ENCODE assay signal across 8 mouse cellular contexts in the genomic region with DNA sequence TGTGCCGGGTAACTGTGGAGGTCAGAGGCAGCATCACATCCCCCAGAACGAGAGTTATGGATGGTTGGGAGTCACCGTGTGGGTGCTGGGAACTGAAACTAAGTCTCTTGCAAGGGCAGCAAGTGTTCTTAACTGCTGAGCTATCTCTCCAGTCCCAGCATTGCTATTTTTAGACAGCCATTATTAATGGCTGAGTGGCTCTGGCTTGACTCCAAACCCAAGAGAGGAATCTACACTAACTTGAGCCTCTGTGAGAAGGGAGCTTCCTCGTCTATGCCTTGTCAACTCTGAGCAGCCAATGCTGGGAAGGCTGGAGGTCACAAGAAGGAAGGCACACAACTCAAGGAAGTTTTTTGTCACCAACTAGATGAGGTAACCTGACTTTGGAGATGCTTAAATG. TPM values are rescaled to one million over a fixed set of nuclear protein-coding genes. Genes with fewer than 3 reads are reported as not detected.
DNase-seq lines count a peak whose midpoint lies in the region; ATAC-seq and TF ChIP-seq lines count a peak whose summit lies in the region.

No protein-coding gene starts in this region.

- no peak for TF ChIP-seq EP300 in heart, postnatal 0 days (IDR thresholded peaks at IDR 0.05; ENCODE audit: low read depth)

- no peak for ATAC-seq in forebrain, embryonic 14.5 days
- peak; percentile 87 for ATAC-seq in Patski
- peak; percentile 70 for ATAC-seq in heart, postnatal 0 days (ENCODE audit: insufficient read depth, low read depth)
- peak; percentile 73 for ATAC-seq in lung, embryonic 16.5 days (ENCODE audit: low read depth)
- ATAC-seq in megakaryocyte, adult 5-6 weeks (ENCODE audit: poor library complexity, severe bottlenecking) = no peak

- TF ChIP-seq CTCF in Patski (IDR thresholded peaks at IDR 0.05) = no peak
- TF ChIP-seq CTCF in heart, postnatal 0 days (IDR thresholded peaks at IDR 0.05; ENCODE audit: low read depth) = no peak

- H3K4me1 ChIP-seq in forebrain, embryonic 14.5 days (ENCODE audit: control insufficient read depth, insufficient read depth, low read length) = no peaks in the 10 kb centered on the region
- no peaks in the 10 kb centered on the region for H3K4me1 ChIP-seq in forebrain, embryonic 10.5 days
- H3K4me1 ChIP-seq in heart, postnatal 0 days (ENCODE audit: control insufficient read depth, insufficient read depth) = peaks cover 17% of the 10 kb centered on the region
- peaks cover 5% of the 10 kb centered on the region; the same call in 1 of the 2 replicates for H3K4me1 ChIP-seq in lung, embryonic 16.5 days (replicated peaks; ENCODE audit: control insufficient read depth, insufficient read depth, low read length)

- no peak overlapping the region for H3K9ac ChIP-seq in forebrain, embryonic 14.5 days (ENCODE audit: low read length)
- H3K9ac ChIP-seq in heart, postnatal 0 days (replicated peaks; ENCODE audit: low read depth, low read length) = no peak overlapping the region
- H3K9ac ChIP-seq in lung, embryonic 16.5 days (ENCODE audit: low read length) = no peak overlapping the region

- DNase-seq in forebrain, embryonic 14.5 days (ENCODE audit: low spot score) = peak; percentile 41
- no peak for DNase-seq in forebrain, embryonic 10.5 days (ENCODE audit: extremely low spot score, low spot score)
- DNase-seq in Patski (ENCODE audit: low read depth, low spot score) = peak; percentile 67
- DNase-seq in heart, postnatal 0 days (ENCODE audit: low spot score) = peak; percentile 74
- no peak for DNase-seq in right cerebral cortex, postnatal 14 days
- DNase-seq in frontal cortex, postnatal 14 days (ENCODE audit: low spot score in 2 of 2) = no peak

- POLR2A ChIA-PET in Patski (lab: Charles Lee) = no interaction called here

- H3K27me3 ChIP-seq in forebrain, embryonic 14.5 days (replicated peaks; ENCODE audit: control insufficient read depth, insufficient read depth, low read length) = no peaks in the 10 kb centered on the region
- H3K27me3 ChIP-seq in forebrain, embryonic 10.5 days (ENCODE audit: poor library complexity, severe bottlenecking) = no peaks in the 10 kb centered on the region
- no peaks in the 10 kb centered on the region for H3K27me3 ChIP-seq in Patski
- no peaks in the 10 kb centered on the region for H3K27me3 ChIP-seq in heart, postnatal 0 days (ENCODE audit: control insufficient read depth, insufficient read depth, low read length)
- H3K27me3 ChIP-seq in lung, embryonic 16.5 days (ENCODE audit: control insufficient read depth, insufficient read depth, low read depth, low read length) = no peaks in the 10 kb centered on the region

- no peak overlapping the region for H3K4me2 ChIP-seq in forebrain, embryonic 14.5 days (ENCODE audit: low read length)
- peak overlapping the region; percentile 11; the same call in 1 of the 2 replicates for H3K4me2 ChIP-seq in heart, postnatal 0 days (ENCODE audit: low read depth, low read length)
- no peak overlapping the region for H3K4me2 ChIP-seq in lung, embryonic 16.5 days (ENCODE audit: low read depth, low read length)

- H3K36me3 ChIP-seq in forebrain, embryonic 14.5 days (ENCODE audit: control insufficient read depth, insufficient read depth, low read length) = no peaks in the 10 kb centered on the region
- no peaks in the 10 kb centered on the region for H3K36me3 ChIP-seq in forebrain, embryonic 10.5 days (replicated peaks)
- no peaks in the 10 kb centered on the region for H3K36me3 ChIP-seq in heart, postnatal 0 days (replicated peaks; ENCODE audit: control insufficient read depth, insufficient read depth, low read length)
- H3K36me3 ChIP-seq in lung, embryonic 16.5 days (ENCODE audit: control insufficient read depth, insufficient read depth, low read length) = no peaks in the 10 kb centered on the region

- H3K27ac ChIP-seq in forebrain, embryonic 14.5 days (ENCODE audit: low read depth, low read length) = no peak overlapping the region
- no peak overlapping the region for H3K27ac ChIP-seq in forebrain, embryonic 10.5 days
- H3K27ac ChIP-seq in heart, postnatal 0 days (ENCODE audit: low read depth) = peak overlapping the region; percentile 35; the same call in 1 of the 2 replicates
- H3K27ac ChIP-seq in lung, embryonic 16.5 days (ENCODE audit: low read length) = no peak overlapping the region

- H3K4me3 ChIP-seq in forebrain, embryonic 14.5 days (ENCODE audit: low read depth, low read length) = no peak overlapping the region
- no peak overlapping the region for H3K4me3 ChIP-seq in forebrain, embryonic 10.5 days
- no peak overlapping the region for H3K4me3 ChIP-seq in heart, postnatal 0 days (ENCODE audit: low read depth, low read length)
- no peak overlapping the region for H3K4me3 ChIP-seq in lung, embryonic 16.5 days (ENCODE audit: low read length)

- in situ Hi-C loops in Patski (cut with MboI; ENCODE audit: low pct_unique_long_range_greater_than_20kb) = no loop called here

- 77% methylated on average over 4 of the region's 4 CpGs for WGBS in forebrain, embryonic 14.5 days
- 87% methylated on average over 4 of the region's 4 CpGs for WGBS in forebrain, embryonic 10.5 days
- WGBS in heart, postnatal 0 days = 28% methylated on average over 4 of the region's 4 CpGs
- 26% methylated on average over 4 of the region's 4 CpGs for WGBS in lung, embryonic 16.5 days

- H3K9me3 ChIP-seq in forebrain, embryonic 14.5 days (replicated peaks; ENCODE audit: control insufficient read depth, low read length) = no peaks in the 10 kb centered on the region
- H3K9me3 ChIP-seq in forebrain, embryonic 10.5 days = no peaks in the 10 kb centered on the region
- H3K9me3 ChIP-seq in heart, postnatal 0 days (replicated peaks; ENCODE audit: control insufficient read depth, low read length) = no peaks in the 10 kb centered on the region
- no peaks in the 10 kb centered on the region for H3K9me3 ChIP-seq in lung, embryonic 16.5 days (ENCODE audit: control insufficient read depth, low read length)

- CTCF ChIA-PET in Patski (lab: Charles Lee) = no interaction called here

RNA-seq across cellular contexts. Expression of gene Slc15a1, which starts 16.7 kb away (rescaled TPM):
- polyA plus RNA-seq in forebrain, embryonic 14.5 days (2014; fragmentation: Nextera tagmentation; extraction: Ambion mirVana) = not detected in 2 replicates
- not detected in 2 replicates for polyA plus RNA-seq in forebrain, embryonic 10.5 days (2016; fragmentation: Nextera tagmentation; extraction: Ambion mirVana)
- polyA plus RNA-seq in Patski (2021) = 0.01 TPM
- not detected in 2 replicates for total RNA-seq in heart, postnatal 0 days (2014; rRNA removed; ENCODE audit: low replicate concordance)
- 0.04 TPM in 1 of 2 replicates, not detected in the other for polyA plus RNA-seq in heart, postnatal 0 days (2015; fragmentation: Nextera tagmentation; extraction: Ambion mirVana)
- 1.2 and 2.1 TPM in 2 replicates for polyA plus RNA-seq in lung, embryonic 16.5 days (2015; fragmentation: Nextera tagmentation; extraction: Ambion mirVana)
- not detected in 2 replicates for total RNA-seq in megakaryocyte, adult 5-6 weeks (2015)
- total RNA-seq in megakaryocyte, adult 5-6 weeks (2017) = not detected in 2 replicates

Comparison
In these comparisons a context has a peak if more than half of its experiments do, and no peak if none do; other contexts are left out.
1. DNase-seq: peak in forebrain, embryonic 14.5 days (single experiment), Patski (single experiment) and heart, postnatal 0 days (single experiment); none in forebrain, embryonic 10.5 days (single experiment), right cerebral cortex, postnatal 14 days (single experiment) and frontal cortex, postnatal 14 days (0 of 2).
2. ATAC-seq: peak in Patski (single experiment), heart, postnatal 0 days (single experiment) and lung, embryonic 16.5 days (single experiment); none in forebrain, embryonic 14.5 days (single experiment) and megakaryocyte, adult 5-6 weeks (single experiment).